Mouse (Mus musculus): Measurements from ENCODE around the gene Clps. TPM values are rescaled to one million over a fixed set of nuclear protein-coding genes. Genes with fewer than 3 reads are reported as not detected.

The Clps gene
- total and polyA plus RNA-seq, 2 experiments from 2014 or later, result not detected

DNA sequence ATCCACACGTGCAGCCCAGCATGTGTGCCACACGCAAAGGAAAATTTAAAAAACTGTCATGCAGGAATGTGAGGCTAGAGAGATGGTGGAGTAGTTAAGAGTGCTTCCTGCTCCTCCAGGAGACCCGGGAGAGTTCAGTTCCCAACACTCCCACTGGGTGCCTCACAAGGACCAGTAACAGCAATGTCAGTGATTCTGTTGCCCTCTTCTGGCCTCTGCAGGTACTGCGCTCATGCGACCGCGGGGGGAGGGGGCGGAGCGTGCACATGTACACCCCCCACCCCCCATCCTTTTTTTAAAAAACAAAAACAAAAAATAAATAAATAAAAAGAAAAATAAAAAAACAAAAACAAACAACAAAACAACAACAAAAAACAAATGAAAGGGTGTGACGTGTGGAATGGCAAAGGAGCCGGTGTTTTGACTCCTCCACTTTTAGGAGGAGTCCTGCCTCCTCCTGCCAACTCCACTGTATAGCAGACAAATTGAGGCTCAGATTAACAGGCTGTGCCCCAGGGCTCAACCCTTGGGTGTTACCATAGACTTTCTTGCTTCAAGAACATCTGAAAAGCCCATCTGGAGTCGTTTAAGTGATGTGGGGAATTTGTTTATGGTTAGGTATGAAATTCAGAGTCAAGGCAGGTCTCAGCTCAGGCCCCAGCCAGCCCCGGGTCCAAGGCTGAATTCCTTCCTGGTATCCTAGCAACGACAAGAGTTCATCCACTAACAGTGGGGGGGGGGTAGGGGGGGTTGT, 7.3 kb downstream of the Clps start:
- Histone ChIP-seq H3K36me3 (ENCODE audit: insufficient read depth, low read length) (no peaks in the 10 kb centered on the region), H3K27me3 (ENCODE audit: insufficient read depth, low read length) (no peaks in the 10 kb centered on the region), H3K27ac (no peak overlapping the region), H3K4me2 (ENCODE audit: low read depth, low read length) (no peak overlapping the region), H3K9me3 (ENCODE audit: low read length) (no peaks in the 10 kb centered on the region), H3K4me3 (ENCODE audit: low read length) (no peak overlapping the region), H3K4me1 (ENCODE audit: insufficient read depth, low read length) (no peaks in the 10 kb centered on the region), H3K9ac (replicated peaks; ENCODE audit: low read length) (no peak overlapping the region)
- WGBS, result 7% methylated on average over 14 of the region's 14 CpGs
- DNase-seq (ENCODE audit: low spot score), result peak; percentile 79
- TF ChIP-seq CTCF (IDR thresholded peaks at IDR 0.05; ENCODE audit: low read depth), result peak; percentile 89
- peak; percentile 63 for ATAC-seq

DNA sequence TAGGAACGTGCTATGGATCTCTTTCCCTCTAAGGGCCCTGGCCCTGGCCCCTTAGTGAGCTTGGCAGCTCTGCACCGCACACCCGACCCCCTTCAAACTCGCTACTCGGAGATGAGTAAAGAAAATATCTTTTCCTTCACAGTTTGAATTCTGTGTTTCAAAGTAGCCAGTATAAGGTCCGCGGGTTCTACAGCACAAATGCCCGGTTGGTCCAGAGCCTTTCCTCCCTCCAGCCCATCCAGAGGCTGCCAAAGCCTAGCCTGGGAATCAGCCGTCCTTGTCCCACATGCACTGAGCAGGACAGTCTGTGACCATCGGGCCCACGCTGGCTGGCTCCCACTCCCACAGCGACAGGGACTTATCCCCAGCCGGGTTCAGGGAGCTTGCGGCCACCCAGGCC, 11.5 kb downstream of the Clps start, which contains the start of gene Clpsl2:
Clpsl2 (plus strand) TSS at position 301 of the 400 bp plus-strand sequence.
- 76% methylated on average over 14 of the region's 14 CpGs for WGBS
- H3K27ac ChIP-seq, result no peak within 1 kb of the TSS
- H3K4me2 ChIP-seq (ENCODE audit: low read depth, low read length), result no peak within 1 kb of the TSS
- no peak for TF ChIP-seq CTCF (IDR thresholded peaks at IDR 0.05; ENCODE audit: low read depth)
- H3K4me3 ChIP-seq (ENCODE audit: low read length), result no peak within 1 kb of the TSS
- H3K4me1 ChIP-seq (ENCODE audit: insufficient read depth, low read length), result no peaks in the 10 kb centered on the region
- H3K36me3 ChIP-seq (ENCODE audit: insufficient read depth, low read length), result no peaks in the 10 kb centered on the region
- DNase-seq (ENCODE audit: low spot score), result no peak
- no peak within 1 kb of the TSS for H3K9ac ChIP-seq (replicated peaks; ENCODE audit: low read length)
- ATAC-seq, result no peak
- H3K27me3 ChIP-seq (ENCODE audit: insufficient read depth, low read length), result no peaks in the 10 kb centered on the region
- H3K9me3 ChIP-seq (ENCODE audit: low read length), result no peaks in the 10 kb centered on the region

DNA sequence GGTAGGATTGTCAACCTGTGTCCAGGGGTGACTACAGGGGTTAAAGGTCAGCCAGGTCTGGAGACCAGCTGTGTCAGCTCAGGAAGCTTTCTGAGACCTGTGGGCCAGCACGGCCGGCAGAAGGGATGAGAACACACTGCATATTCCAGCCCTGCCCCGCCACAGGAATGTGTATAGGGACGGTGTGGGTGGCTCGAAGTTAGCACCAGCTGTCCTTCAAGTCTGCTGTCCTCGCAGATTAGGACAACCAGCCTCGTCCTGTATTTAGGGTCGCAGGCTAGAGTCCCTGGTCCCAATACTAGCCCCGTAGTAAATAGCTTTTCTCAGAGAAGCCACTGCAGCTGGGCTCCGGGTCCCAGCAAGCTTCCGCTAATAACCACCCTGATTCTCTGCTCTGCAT, 12.0 kb downstream of the Clps start:
- H3K27me3 ChIP-seq (ENCODE audit: insufficient read depth, low read length), result no peaks in the 10 kb centered on the region
- H3K4me3 ChIP-seq (ENCODE audit: low read length), result no peak overlapping the region
- ATAC-seq (no peak), DNase-seq (ENCODE audit: low spot score) (no peak)
- no peak for TF ChIP-seq CTCF (IDR thresholded peaks at IDR 0.05; ENCODE audit: low read depth)
- H3K27ac ChIP-seq, result no peak overlapping the region
- H3K4me2 ChIP-seq (ENCODE audit: low read depth, low read length), result no peak overlapping the region
- no peaks in the 10 kb centered on the region for H3K9me3 ChIP-seq (ENCODE audit: low read length)
- H3K9ac ChIP-seq (replicated peaks; ENCODE audit: low read length), result no peak overlapping the region
- no peaks in the 10 kb centered on the region for H3K4me1 ChIP-seq (ENCODE audit: insufficient read depth, low read length)
- no peaks in the 10 kb centered on the region for H3K36me3 ChIP-seq (ENCODE audit: insufficient read depth, low read length)
- WGBS, result 74% methylated on average over 11 of the region's 11 CpGs

DNA sequence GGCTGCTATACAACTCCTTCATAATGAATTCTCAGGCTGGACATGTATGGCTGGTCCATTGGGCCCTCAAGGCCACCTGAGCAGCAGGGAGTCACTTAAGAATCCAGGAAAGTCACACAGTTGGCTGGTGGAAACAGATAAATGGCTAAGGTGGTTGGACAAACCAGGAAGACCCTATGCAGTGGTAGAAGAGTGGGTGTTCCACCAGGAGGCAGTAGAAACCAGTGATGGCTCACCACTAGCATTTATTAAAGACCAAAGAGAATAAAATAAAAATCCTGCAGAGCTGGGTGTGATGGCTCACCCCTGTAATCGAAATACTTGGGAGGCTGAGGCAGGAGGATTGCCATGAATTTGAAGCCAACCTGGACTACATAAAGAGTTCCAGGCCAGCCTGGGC, 13.6 kb downstream of the Clps start:
- Histone ChIP-seq H3K4me1 (ENCODE audit: insufficient read depth, low read length) (no peaks in the 10 kb centered on the region), H3K4me2 (ENCODE audit: low read depth, low read length) (no peak overlapping the region), H3K36me3 (ENCODE audit: insufficient read depth, low read length) (no peaks in the 10 kb centered on the region), H3K4me3 (ENCODE audit: low read length) (no peak overlapping the region), H3K9ac (replicated peaks; ENCODE audit: low read length) (no peak overlapping the region), H3K9me3 (ENCODE audit: low read length) (no peaks in the 10 kb centered on the region), H3K27ac (no peak overlapping the region), H3K27me3 (ENCODE audit: insufficient read depth, low read length) (no peaks in the 10 kb centered on the region)
- ATAC-seq (no peak), DNase-seq (ENCODE audit: low spot score) (no peak)
- TF ChIP-seq CTCF (IDR thresholded peaks at IDR 0.05; ENCODE audit: low read depth), result no peak
- 88% methylated on average over 1 of the region's 1 CpGs for WGBS

DNA sequence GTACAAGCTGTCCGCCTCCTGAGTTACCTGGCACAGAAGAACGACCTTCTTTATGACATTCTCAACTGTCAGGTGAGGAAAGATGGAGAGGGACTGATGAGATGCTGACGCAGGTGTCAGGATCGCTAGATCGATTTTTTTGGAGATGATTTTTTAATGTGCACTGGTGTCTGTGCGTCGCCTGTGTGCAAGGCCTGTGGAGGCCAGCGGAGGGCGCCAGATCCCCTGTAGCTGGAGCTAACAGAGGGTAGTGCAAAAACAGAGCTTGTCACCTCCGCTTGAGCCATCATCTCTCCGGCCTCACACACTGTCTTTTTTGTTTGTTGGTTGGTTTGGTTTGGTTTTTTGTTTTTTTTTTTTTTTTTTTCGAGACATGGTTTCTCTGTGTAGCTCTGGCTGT, 22.7 kb downstream of the Clps start:
- no peak for ATAC-seq
- Histone ChIP-seq H3K4me1 (ENCODE audit: insufficient read depth, low read length) (no peaks in the 10 kb centered on the region), H3K9me3 (ENCODE audit: low read length) (no peaks in the 10 kb centered on the region), H3K4me2 (ENCODE audit: low read depth, low read length) (no peak overlapping the region), H3K36me3 (ENCODE audit: insufficient read depth, low read length) (no peaks in the 10 kb centered on the region), H3K27ac (no peak overlapping the region), H3K4me3 (ENCODE audit: low read length) (no peak overlapping the region), H3K9ac (replicated peaks; ENCODE audit: low read length) (no peak overlapping the region), H3K27me3 (ENCODE audit: insufficient read depth, low read length) (no peaks in the 10 kb centered on the region)
- TF ChIP-seq CTCF (IDR thresholded peaks at IDR 0.05; ENCODE audit: low read depth), result 0 out of 2 replicates have a peak, but pooled peaks have one; percentile 4
- no peak for DNase-seq (ENCODE audit: low spot score)
- WGBS, result 48% methylated on average over 12 of the region's 12 CpGs

DNA sequence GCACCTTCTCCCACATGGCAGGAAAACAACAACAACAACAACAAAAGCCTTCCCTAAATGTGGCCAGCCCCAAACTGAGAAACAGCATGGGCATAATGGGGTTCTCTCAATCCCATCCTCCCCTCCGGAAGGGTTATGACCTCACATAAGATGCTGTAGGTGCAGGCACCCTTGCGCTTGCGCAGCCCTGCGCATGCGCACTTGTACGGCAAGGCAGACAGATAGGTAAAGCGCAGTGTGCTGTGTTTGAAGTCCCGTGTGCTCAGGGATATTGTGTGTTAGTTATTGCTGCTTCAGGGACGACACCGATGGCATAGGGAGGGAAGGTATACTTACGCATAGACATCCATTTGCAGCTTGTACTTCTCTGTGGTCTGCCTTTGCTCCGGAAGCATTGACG, 27.2 kb downstream of the Clps start:
- WGBS, result 92% methylated on average over 13 of the region's 13 CpGs
- H3K4me3 ChIP-seq (ENCODE audit: low read length), result no peak overlapping the region
- H3K9me3 ChIP-seq (ENCODE audit: low read length), result no peaks in the 10 kb centered on the region
- no peak overlapping the region for H3K27ac ChIP-seq
- ATAC-seq, result no peak
- no peaks in the 10 kb centered on the region for H3K36me3 ChIP-seq (ENCODE audit: insufficient read depth, low read length)
- no peak for DNase-seq (ENCODE audit: low spot score)
- no peaks in the 10 kb centered on the region for H3K27me3 ChIP-seq (ENCODE audit: insufficient read depth, low read length)
- TF ChIP-seq CTCF (IDR thresholded peaks at IDR 0.05; ENCODE audit: low read depth), result no peak
- no peak overlapping the region for H3K9ac ChIP-seq (replicated peaks; ENCODE audit: low read length)
- H3K4me2 ChIP-seq (ENCODE audit: low read depth, low read length), result no peak overlapping the region
- H3K4me1 ChIP-seq (ENCODE audit: insufficient read depth, low read length), result no peaks in the 10 kb centered on the region

DNA sequence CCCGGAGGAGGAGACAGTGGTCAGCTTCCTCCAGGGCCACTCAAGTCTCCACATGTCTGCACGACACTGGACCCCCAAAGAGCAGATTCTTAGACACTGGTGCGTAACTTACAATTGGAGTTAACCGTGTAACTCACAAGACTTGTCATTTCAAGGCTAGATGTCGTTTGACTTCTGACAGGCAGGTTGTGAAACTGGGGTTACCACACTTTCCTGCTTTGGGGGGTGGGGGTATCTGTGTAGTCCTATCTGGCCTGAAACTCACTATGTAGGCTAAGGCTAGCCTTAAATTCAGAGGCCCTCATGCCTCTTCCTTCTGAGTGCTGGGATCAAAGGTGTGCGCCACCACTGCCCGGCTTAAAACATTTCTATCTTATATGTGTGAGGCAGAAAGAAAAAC, 28.0 kb downstream of the Clps start:
- Histone ChIP-seq H3K4me1 (ENCODE audit: insufficient read depth, low read length) (no peaks in the 10 kb centered on the region), H3K4me3 (ENCODE audit: low read length) (no peak overlapping the region), H3K9me3 (ENCODE audit: low read length) (no peaks in the 10 kb centered on the region), H3K27ac (no peak overlapping the region), H3K36me3 (ENCODE audit: insufficient read depth, low read length) (no peaks in the 10 kb centered on the region), H3K9ac (replicated peaks; ENCODE audit: low read length) (no peak overlapping the region), H3K27me3 (ENCODE audit: insufficient read depth, low read length) (no peaks in the 10 kb centered on the region), H3K4me2 (ENCODE audit: low read depth, low read length) (no peak overlapping the region)
- 90% methylated on average over 7 of the region's 7 CpGs for WGBS
- TF ChIP-seq CTCF (IDR thresholded peaks at IDR 0.05; ENCODE audit: low read depth), result no peak
- DNase-seq (ENCODE audit: low spot score) (no peak), ATAC-seq (no peak)
